Mouse (Mus musculus) forebrain, embryonic 14.5 days (tissue): ENCODE measurements at regions not wholly inside any gene's neighbourhood (a gene's known extent, or its start where the extent isn't known, plus 50 kb on each side); places are given as distances from the start of the nearest gene placed in this dataset.

Experiments
- ATAC-seq: fragments of 200-750 bp; cut with Nextera tagmentation; 2 replicates; pipeline ENCODE4 v1.8.0; 2017; ENCODE audit warnings: mild to moderate bottlenecking, moderate library complexity
- DNase-seq: peaks from one replicate; pipeline ENCODE4 v3.0.0-alpha.2; 2015; ENCODE audit warnings: low spot score
- H3K27ac ChIP-seq: fragments of 300-500 bp; sonication (generic); 2 replicates; pipeline ENCODE4 v1.5.1; 2014; ENCODE audit warnings: low read depth, mild to moderate bottlenecking, control low read depth, low read length, moderate library complexity
- H3K27me3 ChIP-seq: fragments of 300-500 bp; sonication (generic); replicated peaks from 2 replicates; pipeline ENCODE4 v1.6.1; 2014; ENCODE audit warnings: low read length, control low read depth, mixed read lengths; ENCODE audit not compliant: control insufficient read depth, insufficient read depth
- H3K36me3 ChIP-seq: fragments of 300-500 bp; sonication (generic); 2 replicates; pipeline ENCODE4 v1.6.1; 2014; ENCODE audit warnings: low read length, control low read depth; ENCODE audit not compliant: control insufficient read depth, insufficient read depth
- H3K4me1 ChIP-seq: fragments of 300-500 bp; sonication (generic); 2 replicates; pipeline ENCODE4 v1.6.1; 2014; ENCODE audit warnings: antibody characterized with exemption, low read length, control low read depth; ENCODE audit not compliant: control insufficient read depth, insufficient read depth
- H3K4me2 ChIP-seq: fragments of 300-500 bp; sonication (generic); 2 replicates; pipeline ENCODE4 v1.6.1; 2014; ENCODE audit warnings: mild to moderate bottlenecking, control low read depth, low read length
- H3K4me3 ChIP-seq: fragments of 300-500 bp; sonication (generic); 2 replicates; pipeline ENCODE4 v1.5.1; 2014; ENCODE audit warnings: low read depth, low read length, control low read depth
- H3K9ac ChIP-seq: fragments of 300-500 bp; sonication (generic); 2 replicates; pipeline ENCODE4 v1.6.1; 2014; ENCODE audit warnings: mild to moderate bottlenecking, low read length, control low read depth, moderate library complexity
- H3K9me3 ChIP-seq: fragments of 300-500 bp; sonication (generic); replicated peaks from 2 replicates; pipeline ENCODE4 v1.6.1; 2016; ENCODE audit warnings: low read length, control low read depth, mixed read lengths; ENCODE audit not compliant: control insufficient read depth
- whole genome bisulfite sequencing: fragments of 180-500 bp; shearing (Covaris S2); extraction: QIAGEN DNeasy Blood & Tissue Kit; methylation state at CpG from one replicate; pipeline ENCODE4 v1.1.7; 2014; 5-methylcytosine and 5-hydroxymethylcytosine counted together

- H3K9me3 ChIP-seq: no peaks in the 10 kb centered on the region
- no peak overlapping the region for H3K4me3 ChIP-seq
- ATAC-seq (no peak), DNase-seq (no peak)
- no peak overlapping the region for H3K9ac ChIP-seq
- no peaks in the 10 kb centered on the region for H3K27me3 ChIP-seq
- no peak overlapping the region for H3K27ac ChIP-seq
- no peaks in the 10 kb centered on the region for H3K4me1 ChIP-seq
- 64% methylated on average over 2 of the region's 2 CpGs for WGBS
- no peaks in the 10 kb centered on the region for H3K36me3 ChIP-seq
- no peak overlapping the region for H3K4me2 ChIP-seq
Observed at GRCm38 (mm10) chr11:8214305-8214903, 449.9 kb downstream of the Tns3 start.

GRCm38 (mm10) chr11:8213130-8213529 is 451.2 kb downstream of the Tns3 start:
- H3K27me3 ChIP-seq: no peaks in the 10 kb centered on the region
- no peak overlapping the region for H3K9ac ChIP-seq
- H3K4me3 ChIP-seq: no peak overlapping the region
- DNase-seq: no peak
- 93% methylated on average over 3 of the region's 3 CpGs for WGBS
- no peak for ATAC-seq
- H3K4me2 ChIP-seq: no peak overlapping the region
- H3K27ac ChIP-seq: no peak overlapping the region
- H3K9me3 ChIP-seq: no peaks in the 10 kb centered on the region
- H3K4me1 ChIP-seq: no peaks in the 10 kb centered on the region
- H3K36me3 ChIP-seq: no peaks in the 10 kb centered on the region

GRCm38 (mm10) chr11:8212714-8213113 is 451.6 kb downstream of the Tns3 start:
- Histone ChIP-seq H3K4me2 (no peak overlapping the region), H3K27me3 (no peaks in the 10 kb centered on the region), H3K4me1 (no peaks in the 10 kb centered on the region), H3K9me3 (no peaks in the 10 kb centered on the region), H3K36me3 (no peaks in the 10 kb centered on the region), H3K27ac (no peak overlapping the region), H3K4me3 (no peak overlapping the region), H3K9ac (no peak overlapping the region)
- 54% methylated on average over 4 of the region's 4 CpGs for WGBS
- DNase-seq (peak; percentile 8), ATAC-seq (peak; percentile 46; the same call in 1 of the 2 replicates)

- Histone ChIP-seq H3K4me1 (no peaks in the 10 kb centered on the region), H3K27ac (no peak overlapping the region), H3K4me3 (no peak overlapping the region), H3K9me3 (no peaks in the 10 kb centered on the region), H3K4me2 (no peak overlapping the region), H3K36me3 (no peaks in the 10 kb centered on the region), H3K9ac (no peak overlapping the region), H3K27me3 (no peaks in the 10 kb centered on the region)
- WGBS: 88% methylated on average over 2 of the region's 2 CpGs
- ATAC-seq (no peak), DNase-seq (no peak)
Observed at GRCm38 (mm10) chr11:8209041-8209440, 455.3 kb downstream of the Tns3 start.

GRCm38 (mm10) chr11:8199293-8199692 is 465.0 kb downstream of the Tns3 start:
- no peak overlapping the region for H3K27ac ChIP-seq
- no peak overlapping the region for H3K4me2 ChIP-seq
- 84% methylated on average over 8 of the region's 8 CpGs for WGBS
- DNase-seq: no peak
- no peak for ATAC-seq
- H3K36me3 ChIP-seq: no peaks in the 10 kb centered on the region
- no peaks in the 10 kb centered on the region for H3K27me3 ChIP-seq
- no peak overlapping the region for H3K9ac ChIP-seq
- no peaks in the 10 kb centered on the region for H3K9me3 ChIP-seq
- H3K4me3 ChIP-seq: no peak overlapping the region
- H3K4me1 ChIP-seq: no peaks in the 10 kb centered on the region
